Mouse (Mus musculus): ENCODE measurements around the gene Gp6. TPM values are rescaled to one million over a fixed set of nuclear protein-coding genes. Genes with fewer than 3 reads are reported as not detected.

Gp6 gene
- polyA plus RNA-seq, 1 experiment from 2014 or later: 0.09 TPM

DNA sequence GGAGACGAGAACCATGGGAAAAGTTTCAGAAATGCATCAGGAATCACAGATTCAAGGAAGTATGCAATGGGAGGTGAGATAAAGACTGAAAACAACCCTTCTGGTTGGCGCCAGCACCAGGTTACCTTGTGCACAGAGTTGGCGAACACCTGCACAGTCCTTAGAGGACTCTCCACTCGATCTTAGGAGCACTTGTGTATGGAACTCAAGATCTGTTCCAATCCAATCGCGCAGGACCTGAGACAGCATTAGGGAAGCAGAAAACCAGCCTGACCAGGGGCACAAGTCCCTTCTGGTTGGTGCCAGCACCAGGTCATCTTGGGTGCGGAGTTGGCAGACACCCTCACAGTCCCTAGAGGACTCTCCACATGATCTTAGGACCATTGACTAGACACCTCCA, 24.0 kb downstream of the Gp6 start:
- no peak overlapping the region for H3K27ac ChIP-seq
- H3K9ac ChIP-seq: no peak overlapping the region
- H3K4me1 ChIP-seq: no peaks in the 10 kb centered on the region
- no peaks in the 10 kb centered on the region for H3K27me3 ChIP-seq
- H3K4me3 ChIP-seq (replicated peaks): no peak overlapping the region
- no peaks in the 10 kb centered on the region for H3K36me3 ChIP-seq (replicated peaks)
- ATAC-seq (ENCODE audit: low FRiP score): no peak
- 86% methylated on average over 7 of the region's 7 CpGs for WGBS
- no peak overlapping the region for H3K4me2 ChIP-seq
- H3K9me3 ChIP-seq: no peaks in the 10 kb centered on the region

DNA sequence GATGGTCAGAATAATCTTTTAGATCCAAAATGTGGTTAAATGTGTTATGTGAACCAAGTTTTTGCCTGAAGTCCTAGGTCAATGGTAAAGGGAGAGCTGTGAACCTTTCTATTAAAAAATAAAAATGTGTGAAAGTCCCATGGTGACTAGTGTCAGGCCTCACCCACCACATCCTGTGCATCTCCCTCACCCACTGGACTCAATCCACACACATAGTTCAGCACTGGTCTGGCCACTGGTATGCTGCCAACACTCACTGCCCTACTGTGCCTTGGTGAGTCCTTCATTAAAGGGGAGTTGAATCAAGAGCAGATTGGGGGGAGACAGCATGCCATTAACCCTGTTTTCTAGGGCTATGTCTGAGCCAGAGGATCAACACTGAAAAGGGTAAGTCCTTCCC, 60.0 kb downstream of the Gp6 start, which contains the start of gene Ncr1:
Ncr1 (plus strand) TSS at position 216 of the 400 bp plus-strand sequence.
- Histone ChIP-seq H3K27me3 (no peaks in the 10 kb centered on the region), H3K4me3 (replicated peaks) (no peak within 1 kb of the TSS), H3K27ac (no peak within 1 kb of the TSS), H3K9me3 (no peaks in the 10 kb centered on the region), H3K36me3 (replicated peaks) (no peaks in the 10 kb centered on the region), H3K4me1 (no peaks in the 10 kb centered on the region), H3K9ac (no peak within 1 kb of the TSS), H3K4me2 (no peak within 1 kb of the TSS)
- ATAC-seq (ENCODE audit: low FRiP score): no peak

DNA sequence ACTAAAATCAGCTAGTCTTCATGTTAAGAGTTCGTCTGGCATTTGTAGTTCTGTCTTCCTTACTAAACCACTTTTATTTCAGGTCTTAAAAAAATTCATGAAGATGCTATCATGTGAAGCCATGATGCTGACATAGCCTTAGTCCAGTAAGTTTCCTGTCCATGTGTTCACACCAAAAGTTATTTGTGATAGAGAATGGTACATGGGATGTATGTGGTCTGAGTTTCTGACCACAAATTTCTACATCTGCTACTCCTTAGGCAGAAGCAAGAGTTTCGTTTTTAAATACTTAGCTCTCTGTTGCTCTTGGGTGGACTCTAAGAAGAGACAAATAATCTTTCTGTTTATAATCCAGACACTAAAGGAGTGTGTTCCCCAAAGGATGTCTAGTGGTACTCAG, 74.2 kb downstream of the Gp6 start:
- no peaks in the 10 kb centered on the region for H3K27me3 ChIP-seq
- no peak overlapping the region for H3K27ac ChIP-seq
- no peak for ATAC-seq (ENCODE audit: low FRiP score)
- H3K9ac ChIP-seq: no peak overlapping the region
- 79% methylated on average over 2 of the region's 2 CpGs for WGBS
- no peak overlapping the region for H3K4me3 ChIP-seq (replicated peaks)
- H3K4me1 ChIP-seq: no peaks in the 10 kb centered on the region
- H3K9me3 ChIP-seq: no peaks in the 10 kb centered on the region
- H3K36me3 ChIP-seq (replicated peaks): no peaks in the 10 kb centered on the region
- H3K4me2 ChIP-seq: no peak overlapping the region

Small RNAs within 50 kb of the gene (microRNA-seq; reads per million reads assigned to microRNA genes)
- gene Gm24605: not detected
- not detected for gene Gm24752
- gene Gm25349: not detected

Other genes starting within 250 kb of the Gp6 start
- gene Leng9, start 247.4 kb downstream of the Gp6 start, polyA plus RNA-seq (2016; fragmentation: Nextera tagmentation; extraction: Ambion mirVana): 3.0 TPM in 2 replicates
- 11.3 and 14.0 TPM in 2 replicates for gene Cdc42ep5, start 232.9 kb downstream of the Gp6 start, polyA plus RNA-seq (2016; fragmentation: Nextera tagmentation; extraction: Ambion mirVana)
- not detected in 2 replicates for gene Lilra5, start 160.0 kb downstream of the Gp6 start, polyA plus RNA-seq (2016; fragmentation: Nextera tagmentation; extraction: Ambion mirVana)
- gene Ncr1, start 60.0 kb downstream of the Gp6 start, polyA plus RNA-seq (2016; fragmentation: Nextera tagmentation; extraction: Ambion mirVana): not detected in 2 replicates
- gene Rdh13, start 47.9 kb upstream of the Gp6 start, polyA plus RNA-seq (2016; fragmentation: Nextera tagmentation; extraction: Ambion mirVana): 26.5 and 26.7 TPM in 2 replicates
- 3.6 and 4.1 TPM in 2 replicates for gene Eps8l1, start 62.9 kb upstream of the Gp6 start, polyA plus RNA-seq (2016; fragmentation: Nextera tagmentation; extraction: Ambion mirVana)
- gene Ppp1r12c, start 103.9 kb upstream of the Gp6 start, polyA plus RNA-seq (2016; fragmentation: Nextera tagmentation; extraction: Ambion mirVana): 54.6 and 59.7 TPM in 2 replicates
- gene Tnnt1, start 118.6 kb upstream of the Gp6 start, polyA plus RNA-seq (2016; fragmentation: Nextera tagmentation; extraction: Ambion mirVana): 5.6 and 8.3 TPM in 2 replicates
- 2.2 and 2.4 TPM in 2 replicates for gene Tnni3, start 126.5 kb upstream of the Gp6 start, polyA plus RNA-seq (2016; fragmentation: Nextera tagmentation; extraction: Ambion mirVana)
- gene Dnaaf3, start 134.7 kb upstream of the Gp6 start, polyA plus RNA-seq (2016; fragmentation: Nextera tagmentation; extraction: Ambion mirVana): 1.7 and 2.9 TPM in 2 replicates
- 34.6 and 35.2 TPM in 2 replicates for gene Syt5, start 149.8 kb upstream of the Gp6 start, polyA plus RNA-seq (2016; fragmentation: Nextera tagmentation; extraction: Ambion mirVana)
- not detected in 2 replicates for gene Ptprh, start 206.3 kb upstream of the Gp6 start, polyA plus RNA-seq (2016; fragmentation: Nextera tagmentation; extraction: Ambion mirVana)
- 3.7 and 5.1 TPM in 2 replicates for gene Tmem86b, start 233.7 kb upstream of the Gp6 start, polyA plus RNA-seq (2016; fragmentation: Nextera tagmentation; extraction: Ambion mirVana)